Mouse (Mus musculus): ENCODE results near the gene Gm10643. TPM values are rescaled to one million over a fixed set of nuclear protein-coding genes. Genes with fewer than 3 reads are reported as not detected.
A peak's percentile ranks its signal among the peaks of the same experiment; 100 is the strongest.

The Gm10643 gene
- 1.7 and 2.2 TPM in 2 replicates for polyA plus RNA-seq (2012; ENCODE audit: insufficient read depth, insufficient read length, missing spikeins)

DNA sequence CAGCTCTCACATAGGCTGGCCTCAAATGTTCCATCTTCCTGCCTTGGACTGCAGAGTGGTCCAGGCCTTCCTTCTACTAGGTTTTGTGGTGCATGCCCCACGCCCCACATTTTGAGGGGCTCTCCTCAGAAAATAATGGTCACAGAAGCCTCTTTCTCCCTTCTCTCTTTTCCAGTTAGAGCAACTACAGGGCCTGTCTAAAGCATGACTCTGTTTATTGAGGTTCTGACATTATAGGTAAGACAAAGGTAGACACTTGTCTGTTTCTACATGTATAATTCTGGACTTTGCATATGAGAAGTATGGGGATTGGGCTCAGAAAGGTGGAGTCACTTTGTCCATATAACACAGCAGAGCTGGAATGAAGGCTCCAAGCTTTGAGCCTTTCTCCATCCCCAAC, at the start of gene Gm10643:
Gm10643 (minus strand) TSS at position 101 of the 400 bp plus-strand sequence.
- Histone ChIP-seq H3K4me1 (ENCODE audit: control insufficient read depth, insufficient read depth, insufficient read length, low read length) (peaks cover 20% of the 10 kb centered on the region), H3K4me3 (ENCODE audit: insufficient read depth, low read depth, low read length) (peak within 1 kb of the TSS; percentile 59), H3K27ac (replicated peaks; ENCODE audit: low read depth, low read length) (peak within 1 kb of the TSS; percentile 80)

DNA sequence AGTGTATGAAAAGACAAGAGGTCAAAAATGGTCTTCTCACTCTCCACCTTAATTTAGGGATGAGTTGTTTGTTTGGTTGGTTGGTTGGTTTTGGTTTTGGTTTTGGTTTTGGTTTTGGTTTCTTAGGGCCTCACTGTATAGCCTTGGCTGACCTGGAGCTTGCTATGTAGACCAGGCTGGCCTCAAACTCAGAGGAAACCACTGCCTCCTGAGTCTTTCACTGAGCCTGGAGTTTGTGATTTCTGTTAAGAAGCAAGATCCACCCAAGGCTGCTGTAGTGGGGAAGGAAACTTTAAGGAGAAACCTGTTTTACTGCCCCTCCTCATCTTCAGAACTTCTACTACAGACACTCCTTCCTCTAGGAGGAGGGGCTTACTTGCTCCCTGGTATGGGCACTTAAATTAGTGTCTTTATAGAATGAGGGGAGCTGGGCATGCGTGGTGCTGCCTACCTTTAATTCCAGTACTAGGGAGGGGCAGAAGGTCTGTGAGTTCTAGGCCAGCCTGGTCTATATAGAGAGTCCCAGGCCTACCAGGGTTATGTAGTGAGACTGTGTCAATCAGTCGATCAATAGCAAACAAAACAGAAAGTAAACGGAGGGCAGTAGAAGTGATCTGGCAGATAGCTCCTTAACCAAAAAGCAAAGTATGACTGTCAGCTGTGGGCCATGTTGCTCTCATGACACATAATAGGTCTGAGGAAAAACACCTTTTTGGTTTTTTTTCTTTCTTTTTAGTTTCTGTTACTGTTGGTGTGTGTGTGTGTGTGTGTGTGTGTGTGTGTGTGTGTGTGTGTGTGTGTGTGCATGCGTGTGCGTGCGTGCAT, 41.5 kb upstream of the Gm10643 start:
- Histone ChIP-seq H3K4me1 (ENCODE audit: control insufficient read depth, insufficient read depth, insufficient read length, low read length) (peaks cover 3% of the 10 kb centered on the region; the same call in 1 of the 2 replicates), H3K27ac (replicated peaks; ENCODE audit: low read depth, low read length) (no peak overlapping the region), H3K4me3 (ENCODE audit: insufficient read depth, low read depth, low read length) (no peak overlapping the region)

DNA sequence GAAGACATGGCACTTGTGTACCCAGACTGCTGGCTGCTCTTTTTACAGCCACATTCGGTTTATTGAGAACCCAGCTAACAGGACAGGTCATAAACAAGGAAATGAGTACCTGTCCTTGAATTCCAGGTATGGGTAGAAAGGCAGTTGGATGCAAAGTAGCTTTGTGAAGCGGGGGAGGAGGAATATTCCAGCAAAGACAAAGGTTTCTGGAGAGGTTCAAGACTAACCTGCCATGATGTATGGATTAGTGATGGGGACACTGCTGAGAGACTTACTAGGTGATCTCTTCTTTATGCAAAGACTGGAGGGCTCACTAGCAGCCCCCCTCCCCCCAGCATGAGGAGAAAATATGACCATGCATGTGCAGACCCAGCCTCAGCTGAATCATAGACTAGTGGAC, 40.7 kb upstream of the Gm10643 start:
- H3K4me1 ChIP-seq (ENCODE audit: control insufficient read depth, insufficient read depth, insufficient read length, low read length) = peaks cover 3% of the 10 kb centered on the region; the same call in 1 of the 2 replicates
- no peak overlapping the region for H3K4me3 ChIP-seq (ENCODE audit: insufficient read depth, low read depth, low read length)
- H3K27ac ChIP-seq (replicated peaks; ENCODE audit: low read depth, low read length) = no peak overlapping the region

DNA sequence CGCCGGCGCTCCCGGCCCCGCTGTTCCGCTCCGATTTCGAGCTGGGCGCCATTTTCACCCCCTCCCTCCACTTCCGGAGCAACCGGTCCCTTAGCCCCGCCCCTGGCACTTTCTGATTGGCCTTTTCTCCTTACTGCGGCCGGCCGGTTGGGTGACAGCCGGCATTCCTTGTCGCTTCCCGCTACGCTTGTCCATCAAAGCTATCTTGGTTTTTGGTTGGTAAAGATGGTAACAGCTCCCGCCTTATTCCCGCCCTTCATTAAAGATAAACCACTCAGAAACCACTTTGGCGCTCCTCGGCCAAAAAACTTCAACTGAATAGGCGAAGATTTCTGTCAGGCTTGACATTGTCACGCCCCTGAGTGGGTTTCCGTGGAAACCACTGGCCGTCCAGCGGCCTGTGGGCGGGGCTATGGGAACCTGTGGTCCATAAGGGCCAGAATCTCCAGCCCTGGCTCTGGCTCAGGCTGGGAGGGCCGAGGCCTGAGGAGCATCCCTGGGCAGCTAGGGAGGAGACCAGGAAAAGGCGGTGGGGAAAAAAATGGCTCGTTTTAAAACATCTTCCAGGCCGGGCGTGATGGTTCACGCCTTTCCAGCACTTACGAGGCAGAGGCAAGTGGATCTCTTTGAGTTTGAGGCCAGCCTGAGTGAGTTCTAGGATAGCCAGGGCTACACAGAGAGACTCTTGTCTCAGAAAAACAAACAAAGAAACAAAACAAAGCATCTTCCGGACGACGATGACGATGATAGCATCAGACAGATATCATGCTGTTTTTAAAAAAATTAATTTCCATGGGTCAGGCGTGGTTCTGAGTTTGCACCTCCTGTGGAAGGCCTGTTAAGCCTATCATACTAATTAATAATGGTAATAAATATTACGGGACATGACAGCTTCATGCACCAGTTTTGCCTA, 40.0 kb upstream of the Gm10643 start, which contains the start of gene Dcaf15:
Dcaf15 (minus strand) TSS at position 72 of the 913 bp plus-strand sequence.
- Histone ChIP-seq H3K4me1 (ENCODE audit: control insufficient read depth, insufficient read depth, insufficient read length, low read length) (peaks cover 3% of the 10 kb centered on the region; the same call in 1 of the 2 replicates), H3K27ac (replicated peaks; ENCODE audit: low read depth, low read length) (no peak within 1 kb of the TSS), H3K4me3 (ENCODE audit: insufficient read depth, low read depth, low read length) (peak within 1 kb of the TSS; percentile 65)

DNA sequence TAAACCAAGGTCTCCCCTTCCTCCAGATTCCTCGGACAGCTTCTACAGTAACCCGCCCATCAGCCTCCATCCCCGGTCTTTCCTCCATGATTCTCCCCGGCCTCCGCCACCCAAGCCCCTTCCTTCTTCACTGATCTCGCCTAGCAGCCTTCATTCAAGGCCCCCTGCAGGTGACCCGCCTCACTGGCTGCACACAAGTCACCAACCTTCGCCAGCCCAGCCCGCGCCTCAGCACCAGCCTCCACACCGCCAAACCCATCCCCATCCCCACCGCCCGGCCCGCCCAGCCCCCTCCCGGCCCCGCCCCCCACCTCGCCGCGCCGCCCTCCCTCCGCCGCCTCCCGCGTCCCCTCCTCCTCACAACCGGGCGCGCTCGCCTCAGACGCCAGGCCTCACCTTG, 39.3 kb upstream of the Gm10643 start:
- Histone ChIP-seq H3K4me1 (ENCODE audit: control insufficient read depth, insufficient read depth, insufficient read length, low read length) (peaks cover 3% of the 10 kb centered on the region; the same call in 1 of the 2 replicates), H3K4me3 (ENCODE audit: insufficient read depth, low read depth, low read length) (peak overlapping the region; percentile 65), H3K27ac (replicated peaks; ENCODE audit: low read depth, low read length) (no peak overlapping the region)

DNA sequence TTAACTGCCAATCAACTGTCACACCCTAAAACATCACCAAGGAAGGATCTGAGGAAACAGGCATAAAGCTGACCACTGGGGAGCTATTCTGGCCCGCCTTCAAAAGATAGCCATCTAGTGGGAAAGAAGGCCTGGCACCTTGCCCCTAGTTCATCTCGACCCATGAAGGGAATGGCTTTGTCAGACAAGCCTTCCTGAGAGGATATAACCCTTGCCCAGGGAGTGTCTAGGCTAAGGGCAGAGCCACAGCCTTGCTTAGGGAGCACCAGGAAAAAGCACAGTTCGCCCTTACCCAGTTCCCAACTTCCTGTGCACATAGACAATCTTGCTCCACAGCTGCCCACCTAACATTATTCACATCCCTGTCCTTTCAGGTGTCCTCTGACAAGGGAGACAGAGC, 38.7 kb upstream of the Gm10643 start:
- peak overlapping the region; percentile 65 for H3K4me3 ChIP-seq (ENCODE audit: insufficient read depth, low read depth, low read length)
- H3K4me1 ChIP-seq (ENCODE audit: control insufficient read depth, insufficient read depth, insufficient read length, low read length) = peaks cover 3% of the 10 kb centered on the region; the same call in 1 of the 2 replicates
- no peak overlapping the region for H3K27ac ChIP-seq (replicated peaks; ENCODE audit: low read depth, low read length)

DNA sequence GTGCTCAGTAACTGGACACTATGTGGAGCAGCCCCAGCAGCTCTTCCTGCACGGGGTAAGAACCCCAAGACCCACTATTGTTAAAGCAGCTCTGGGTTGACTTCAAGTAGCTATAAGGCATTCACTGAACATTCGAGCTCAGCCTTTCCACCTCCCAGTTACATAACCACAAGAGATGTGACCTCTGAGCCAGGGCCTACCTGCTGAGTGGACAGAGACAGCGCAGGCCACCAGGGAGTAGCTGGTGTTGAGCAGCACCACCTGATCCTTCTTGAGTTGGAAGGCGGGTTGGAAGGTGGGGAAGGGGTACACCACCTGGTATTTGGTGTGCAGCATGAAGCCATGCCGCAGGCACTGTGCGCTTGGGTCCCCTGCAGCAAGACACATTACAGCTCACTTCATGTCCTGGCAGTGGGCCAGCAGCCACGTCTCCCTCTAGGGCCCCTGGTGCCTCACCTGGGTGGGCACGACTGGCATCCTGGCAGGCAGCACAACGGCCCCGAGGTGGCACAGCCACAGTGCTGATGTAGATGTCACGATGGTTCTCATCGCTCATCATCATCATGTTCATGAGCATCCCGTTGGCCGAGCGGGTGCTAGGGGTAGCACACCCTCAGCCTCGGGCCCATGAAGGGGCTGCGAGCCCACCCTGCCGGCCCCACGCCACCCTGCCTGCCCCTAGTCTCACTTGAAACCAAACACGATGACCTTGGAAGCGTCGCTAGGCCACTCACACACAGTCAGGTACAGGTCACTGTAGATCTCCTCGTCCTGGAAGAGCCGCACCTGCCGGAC, 36.7 kb upstream of the Gm10643 start:
- H3K27ac ChIP-seq (replicated peaks; ENCODE audit: low read depth, low read length) = no peak overlapping the region
- no peak overlapping the region for H3K4me3 ChIP-seq (ENCODE audit: insufficient read depth, low read depth, low read length)
- H3K4me1 ChIP-seq (ENCODE audit: control insufficient read depth, insufficient read depth, insufficient read length, low read length) = peaks cover 3% of the 10 kb centered on the region; the same call in 1 of the 2 replicates

DNA sequence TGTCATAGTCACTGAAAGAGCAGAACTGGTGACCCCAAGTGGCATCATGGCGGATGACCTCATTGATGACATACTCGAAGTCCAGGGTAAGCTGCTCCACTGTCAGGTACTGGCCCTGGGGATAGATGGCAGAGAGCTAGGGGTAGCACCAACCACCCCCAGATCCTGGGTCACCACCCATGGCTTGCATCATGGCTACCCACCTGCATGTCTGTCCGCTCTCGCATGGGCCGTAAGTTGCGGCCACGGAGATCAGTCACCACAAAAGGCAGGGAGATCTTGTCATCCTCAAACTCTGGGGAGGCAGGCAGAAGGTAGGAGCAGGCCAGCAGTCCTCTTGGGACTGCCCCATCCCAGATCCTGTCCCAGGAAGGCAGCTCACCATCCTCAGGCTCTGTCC, 33.4 kb upstream of the Gm10643 start:
- Histone ChIP-seq H3K4me3 (ENCODE audit: insufficient read depth, low read depth, low read length) (no peak overlapping the region), H3K27ac (replicated peaks; ENCODE audit: low read depth, low read length) (no peak overlapping the region), H3K4me1 (ENCODE audit: control insufficient read depth, insufficient read depth, insufficient read length, low read length) (peaks cover 3% of the 10 kb centered on the region; the same call in 1 of the 2 replicates)

DNA sequence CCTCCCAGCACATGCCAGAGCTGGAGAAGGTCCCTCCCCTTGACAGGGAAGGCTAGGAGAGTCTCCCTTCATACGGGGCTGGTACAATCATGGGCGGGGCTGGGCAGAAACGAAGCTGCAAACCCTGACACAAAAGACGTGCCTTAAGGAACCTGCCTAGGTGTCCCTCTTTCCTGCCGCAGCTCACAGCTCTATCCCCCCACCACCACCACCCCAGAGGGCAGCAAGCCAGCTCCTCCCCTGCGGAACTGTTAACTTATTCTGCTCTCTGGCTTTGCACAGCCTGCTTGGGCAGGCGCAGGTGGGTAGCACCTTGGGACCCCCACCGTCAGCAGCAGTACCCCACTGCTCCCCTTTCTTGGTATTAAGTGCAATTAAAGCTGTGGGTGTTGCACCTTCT, 31.1 kb upstream of the Gm10643 start:
- H3K27ac ChIP-seq (replicated peaks; ENCODE audit: low read depth, low read length) = no peak overlapping the region
- H3K4me3 ChIP-seq (ENCODE audit: insufficient read depth, low read depth, low read length) = no peak overlapping the region
- no peaks in the 10 kb centered on the region for H3K4me1 ChIP-seq (ENCODE audit: control insufficient read depth, insufficient read depth, insufficient read length, low read length)

DNA sequence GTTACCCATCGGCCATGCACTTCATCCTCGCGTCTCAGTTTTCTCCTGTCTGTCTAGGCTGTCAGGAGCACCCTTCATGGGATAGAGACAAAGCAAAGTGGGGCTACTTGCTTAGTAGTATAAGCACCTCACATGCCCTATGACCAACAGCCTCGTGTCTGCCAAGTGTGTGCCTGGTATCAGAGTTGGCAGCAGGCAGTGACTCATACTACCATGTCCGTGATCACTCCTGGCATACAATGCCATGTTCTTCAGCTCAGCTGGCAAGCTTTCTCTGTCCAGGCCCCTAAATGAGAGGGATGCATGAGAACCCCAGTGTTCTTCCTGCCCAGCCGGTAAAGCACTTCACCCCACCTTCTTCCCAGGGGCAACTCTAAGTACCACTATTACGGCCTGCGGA, 25.6 kb upstream of the Gm10643 start:
- Histone ChIP-seq H3K27ac (replicated peaks; ENCODE audit: low read depth, low read length) (no peak overlapping the region), H3K4me3 (ENCODE audit: insufficient read depth, low read depth, low read length) (no peak overlapping the region), H3K4me1 (ENCODE audit: control insufficient read depth, insufficient read depth, insufficient read length, low read length) (no peaks in the 10 kb centered on the region; the same call in 1 of the 2 replicates)

DNA sequence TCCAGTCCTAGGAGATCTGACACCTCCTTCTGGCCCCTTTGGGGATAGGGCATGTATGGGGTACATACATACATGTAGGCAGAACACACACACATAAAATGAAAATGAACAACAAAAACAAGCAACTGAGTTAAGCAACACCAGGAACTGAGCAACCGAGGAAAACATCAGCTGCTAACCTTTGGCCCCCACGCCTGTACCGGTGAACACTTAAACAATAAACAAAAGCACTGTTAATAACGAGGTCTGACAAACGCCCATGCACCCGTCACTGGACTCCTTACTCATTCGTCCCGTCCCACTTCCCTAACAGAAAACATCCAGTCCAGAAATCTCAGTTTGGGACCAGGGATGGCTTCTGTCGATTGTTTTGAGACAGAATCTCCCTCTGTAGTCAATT, 24.3 kb upstream of the Gm10643 start:
- no peaks in the 10 kb centered on the region; the same call in 1 of the 2 replicates for H3K4me1 ChIP-seq (ENCODE audit: control insufficient read depth, insufficient read depth, insufficient read length, low read length)

DNA sequence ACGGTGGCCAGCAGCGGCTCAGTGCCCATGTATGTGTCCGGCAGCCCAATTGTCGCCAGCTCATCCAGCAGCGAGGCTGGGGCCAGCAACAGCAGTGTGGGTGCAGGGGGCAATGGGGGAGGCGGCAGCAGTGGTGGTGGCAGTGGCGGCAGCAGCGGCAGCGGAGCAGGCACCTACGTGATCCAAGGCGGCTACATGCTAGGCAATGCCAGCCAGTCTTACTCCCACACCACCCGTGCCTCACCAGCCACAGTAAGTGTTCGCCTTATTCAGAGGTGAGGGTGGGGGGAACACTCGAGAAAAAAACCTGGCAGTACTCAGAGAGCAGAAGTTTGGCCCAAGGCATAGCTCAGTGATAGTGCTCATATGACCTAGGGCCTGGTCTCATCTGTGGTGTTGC, 22.9 kb upstream of the Gm10643 start:
- Histone ChIP-seq H3K4me1 (ENCODE audit: control insufficient read depth, insufficient read depth, insufficient read length, low read length) (no peaks in the 10 kb centered on the region; the same call in 1 of the 2 replicates), H3K27ac (replicated peaks; ENCODE audit: low read depth, low read length) (no peak overlapping the region), H3K4me3 (ENCODE audit: insufficient read depth, low read depth, low read length) (no peak overlapping the region)

More for the DNA sequence above, 24.3 kb upstream of the Gm10643 start:
- H3K4me3 ChIP-seq (ENCODE audit: insufficient read depth, low read depth, low read length) = no peak overlapping the region
- no peak overlapping the region for H3K27ac ChIP-seq (replicated peaks; ENCODE audit: low read depth, low read length)

DNA sequence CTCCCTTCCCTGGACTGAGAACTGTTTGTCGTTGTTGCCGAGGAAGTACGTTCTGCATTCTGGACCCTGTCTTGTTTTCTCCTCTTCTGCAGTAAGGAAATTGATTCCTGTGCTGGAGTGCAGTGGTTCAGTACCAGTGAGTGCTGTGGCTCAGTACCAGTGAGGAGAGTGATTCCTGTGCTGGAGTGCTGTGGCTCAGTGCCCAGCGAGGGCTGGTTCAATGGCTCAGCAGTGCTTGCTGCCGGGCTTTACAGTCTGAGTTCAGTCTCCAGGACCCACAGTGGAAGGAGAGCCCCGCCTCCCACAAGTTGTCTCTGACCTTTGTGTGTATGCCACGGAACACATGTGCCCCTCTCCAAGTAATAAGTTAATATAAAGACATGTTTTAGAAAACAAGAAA, 22.2 kb upstream of the Gm10643 start:
- no peaks in the 10 kb centered on the region; the same call in 1 of the 2 replicates for H3K4me1 ChIP-seq (ENCODE audit: control insufficient read depth, insufficient read depth, insufficient read length, low read length)
- no peak overlapping the region for H3K27ac ChIP-seq (replicated peaks; ENCODE audit: low read depth, low read length)
- no peak overlapping the region for H3K4me3 ChIP-seq (ENCODE audit: insufficient read depth, low read depth, low read length)

DNA sequence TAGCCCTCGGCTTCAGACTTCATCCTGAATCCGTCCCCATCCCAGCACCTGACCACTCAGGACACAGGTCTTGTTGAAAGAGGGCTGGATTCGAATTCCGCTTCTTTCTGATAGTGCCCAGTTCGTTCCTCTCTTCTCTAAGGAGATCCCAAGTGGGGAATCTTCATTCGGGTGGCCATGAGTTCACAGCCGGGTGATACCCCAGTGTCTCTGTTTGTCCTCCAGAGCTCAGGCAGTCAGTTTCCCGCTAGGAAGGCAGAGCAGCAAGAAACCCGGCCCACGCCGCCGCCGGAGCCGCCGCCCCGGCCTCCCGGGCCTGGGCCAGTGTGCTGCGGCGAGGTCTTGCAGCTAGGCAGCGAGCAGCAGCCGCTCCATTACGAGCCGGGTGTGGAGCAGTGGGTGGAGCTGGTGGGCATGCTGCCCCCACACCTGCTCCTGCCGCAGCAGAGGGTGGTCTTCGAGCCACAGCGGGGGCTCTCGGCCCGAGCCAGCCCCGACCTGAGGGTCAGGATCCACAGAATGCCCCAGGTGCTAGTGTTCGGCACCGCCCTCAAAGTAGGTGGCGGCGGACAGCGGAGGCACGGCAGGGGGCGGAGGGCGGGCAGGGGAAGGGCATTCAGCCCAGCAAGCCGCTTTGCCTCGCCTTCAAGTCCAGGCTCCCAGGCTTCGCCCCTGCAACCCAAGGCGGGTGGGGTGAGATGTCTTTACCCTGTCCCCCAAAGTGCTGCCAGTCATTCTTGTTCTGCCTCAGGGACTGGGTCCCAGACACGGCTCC, 19.6 kb upstream of the Gm10643 start:
- H3K27ac ChIP-seq (replicated peaks; ENCODE audit: low read depth, low read length) = no peak overlapping the region
- no peak overlapping the region for H3K4me3 ChIP-seq (ENCODE audit: insufficient read depth, low read depth, low read length)
- no peaks in the 10 kb centered on the region for H3K4me1 ChIP-seq (ENCODE audit: control insufficient read depth, insufficient read depth, insufficient read length, low read length)
